Mouse (Mus musculus): ENCODE measurements around the gene Krtcap3. TPM values are rescaled to one million over a fixed set of nuclear protein-coding genes. Genes with fewer than 3 reads are reported as not detected.

The Krtcap3 gene
- polyA plus RNA-seq (2014; fragmentation: Illumina TruSeq; extraction: RNeasy Lipid Tissue Mini Kit (QIAGEN cat#74804); ENCODE audit: low read depth, low replicate concordance), result not detected

GRCm38 (mm10) chr5:31251541-31252101 is at the start of gene Krtcap3:
Gene Krtcap3 (plus strand): TSS chr5:31251691.

GRCm38 (mm10) chr5:31201742-31202590 is 49.5 kb upstream of the Krtcap3 start, which contains the start of gene Zfp513:
Gene Zfp513 (minus strand): TSS chr5:31202303.

GRCm38 (mm10) chr5:31220448-31221303 is 30.8 kb upstream of the Krtcap3 start, which contains the start of gene Ppm1g:
Gene Ppm1g (minus strand): TSS chr5:31220687.

GRCm38 (mm10) chr5:31240637-31241521 is 10.6 kb upstream of the Krtcap3 start, which contains the start of the genes Nrbp1 and Gm9970:
Gene Nrbp1 (plus strand): TSS chr5:31240864.
Gene Gm9970 (minus strand): TSS chr5:31241232.

GRCm38 (mm10) chr5:31290521-31291360 is 39.2 kb downstream of the Krtcap3 start, which contains the start of gene Ift172:
Gene Ift172 (minus strand): TSS chr5:31291116.

GRCm38 (mm10) chr5:31295606-31296141 is 44.2 kb downstream of the Krtcap3 start, which contains the start of gene Fndc4:
Gene Fndc4 (minus strand): TSS chr5:31296080.

GRCm38 (mm10) chr5:31297047-31297757 is 45.7 kb downstream of the Krtcap3 start, which contains the start of gene Gckr:
Gene Gckr (plus strand): TSS chr5:31297443.

Other genes starting within 250 kb of the Krtcap3 start
- 125 TPM for gene Atraid, start 203.4 kb upstream of the Krtcap3 start, polyA plus RNA-seq (2014; fragmentation: Illumina TruSeq; extraction: RNeasy Lipid Tissue Mini Kit (QIAGEN cat#74804); ENCODE audit: low read depth, low replicate concordance)
- gene Slc5a6, start 202.8 kb upstream of the Krtcap3 start, polyA plus RNA-seq (2014; fragmentation: Illumina TruSeq; extraction: RNeasy Lipid Tissue Mini Kit (QIAGEN cat#74804); ENCODE audit: low read depth, low replicate concordance), result 4.0 TPM
- 0.76 TPM for gene Cad, start 196.9 kb upstream of the Krtcap3 start, polyA plus RNA-seq (2014; fragmentation: Illumina TruSeq; extraction: RNeasy Lipid Tissue Mini Kit (QIAGEN cat#74804); ENCODE audit: low read depth, low replicate concordance)
- not detected for gene Dnajc5g, start 145.4 kb upstream of the Krtcap3 start, polyA plus RNA-seq (2014; fragmentation: Illumina TruSeq; extraction: RNeasy Lipid Tissue Mini Kit (QIAGEN cat#74804); ENCODE audit: low read depth, low replicate concordance)
- gene Slc30a3, start 143.5 kb upstream of the Krtcap3 start, polyA plus RNA-seq (2014; fragmentation: Illumina TruSeq; extraction: RNeasy Lipid Tissue Mini Kit (QIAGEN cat#74804); ENCODE audit: low read depth, low replicate concordance), result not detected
- gene Trim54, start 135.0 kb upstream of the Krtcap3 start, polyA plus RNA-seq (2014; fragmentation: Illumina TruSeq; extraction: RNeasy Lipid Tissue Mini Kit (QIAGEN cat#74804); ENCODE audit: low read depth, low replicate concordance), result not detected
- not detected for gene Ucn, start 112.9 kb upstream of the Krtcap3 start, polyA plus RNA-seq (2014; fragmentation: Illumina TruSeq; extraction: RNeasy Lipid Tissue Mini Kit (QIAGEN cat#74804); ENCODE audit: low read depth, low replicate concordance)
- gene Mpv17, start 97.4 kb upstream of the Krtcap3 start, polyA plus RNA-seq (2014; fragmentation: Illumina TruSeq; extraction: RNeasy Lipid Tissue Mini Kit (QIAGEN cat#74804); ENCODE audit: low read depth, low replicate concordance), result 88.7 TPM
- 0.35 TPM for gene Gm29609, start 71.8 kb upstream of the Krtcap3 start, polyA plus RNA-seq (2014; fragmentation: Illumina TruSeq; extraction: RNeasy Lipid Tissue Mini Kit (QIAGEN cat#74804); ENCODE audit: low read depth, low replicate concordance)
- 47.4 TPM for gene Gtf3c2, start 71.5 kb upstream of the Krtcap3 start, polyA plus RNA-seq (2014; fragmentation: Illumina TruSeq; extraction: RNeasy Lipid Tissue Mini Kit (QIAGEN cat#74804); ENCODE audit: low read depth, low replicate concordance)
- 72.7 TPM for gene Snx17, start 58.5 kb upstream of the Krtcap3 start, polyA plus RNA-seq (2014; fragmentation: Illumina TruSeq; extraction: RNeasy Lipid Tissue Mini Kit (QIAGEN cat#74804); ENCODE audit: low read depth, low replicate concordance)
- gene Eif2b4, start 58.3 kb upstream of the Krtcap3 start, polyA plus RNA-seq (2014; fragmentation: Illumina TruSeq; extraction: RNeasy Lipid Tissue Mini Kit (QIAGEN cat#74804); ENCODE audit: low read depth, low replicate concordance), result 2.9 TPM
- gene Zfp513, start 49.4 kb upstream of the Krtcap3 start, polyA plus RNA-seq (2014; fragmentation: Illumina TruSeq; extraction: RNeasy Lipid Tissue Mini Kit (QIAGEN cat#74804); ENCODE audit: low read depth, low replicate concordance), result 1.3 TPM
- gene Ppm1g, start 31.0 kb upstream of the Krtcap3 start, polyA plus RNA-seq (2014; fragmentation: Illumina TruSeq; extraction: RNeasy Lipid Tissue Mini Kit (QIAGEN cat#74804); ENCODE audit: low read depth, low replicate concordance), result 30.8 TPM
- 91.5 TPM for gene Nrbp1, start 10.8 kb upstream of the Krtcap3 start, polyA plus RNA-seq (2014; fragmentation: Illumina TruSeq; extraction: RNeasy Lipid Tissue Mini Kit (QIAGEN cat#74804); ENCODE audit: low read depth, low replicate concordance)
- gene Gm9970, start 10.5 kb upstream of the Krtcap3 start, polyA plus RNA-seq (2014; fragmentation: Illumina TruSeq; extraction: RNeasy Lipid Tissue Mini Kit (QIAGEN cat#74804); ENCODE audit: low read depth, low replicate concordance), result not detected
- gene Ift172, start 39.4 kb downstream of the Krtcap3 start, polyA plus RNA-seq (2014; fragmentation: Illumina TruSeq; extraction: RNeasy Lipid Tissue Mini Kit (QIAGEN cat#74804); ENCODE audit: low read depth, low replicate concordance), result 14.0 TPM
- gene Fndc4, start 44.4 kb downstream of the Krtcap3 start, polyA plus RNA-seq (2014; fragmentation: Illumina TruSeq; extraction: RNeasy Lipid Tissue Mini Kit (QIAGEN cat#74804); ENCODE audit: low read depth, low replicate concordance), result 3.6 TPM
- not detected for gene Gckr, start 45.8 kb downstream of the Krtcap3 start, polyA plus RNA-seq (2014; fragmentation: Illumina TruSeq; extraction: RNeasy Lipid Tissue Mini Kit (QIAGEN cat#74804); ENCODE audit: low read depth, low replicate concordance)
- gene Zfp512, start 200.7 kb downstream of the Krtcap3 start, polyA plus RNA-seq (2014; fragmentation: Illumina TruSeq; extraction: RNeasy Lipid Tissue Mini Kit (QIAGEN cat#74804); ENCODE audit: low read depth, low replicate concordance), result 27.6 TPM
- gene 4930548H24Rik, start 234.0 kb downstream of the Krtcap3 start, polyA plus RNA-seq (2014; fragmentation: Illumina TruSeq; extraction: RNeasy Lipid Tissue Mini Kit (QIAGEN cat#74804); ENCODE audit: low read depth, low replicate concordance), result not detected
- 34.2 TPM for gene Gpn1, start 243.1 kb downstream of the Krtcap3 start, polyA plus RNA-seq (2014; fragmentation: Illumina TruSeq; extraction: RNeasy Lipid Tissue Mini Kit (QIAGEN cat#74804); ENCODE audit: low read depth, low replicate concordance)

All from adrenal gland, adult 10 weeks (tissue).